Mouse (Mus musculus): ENCODE results near the gene Ifna2.

Gene Ifna2

DNA sequence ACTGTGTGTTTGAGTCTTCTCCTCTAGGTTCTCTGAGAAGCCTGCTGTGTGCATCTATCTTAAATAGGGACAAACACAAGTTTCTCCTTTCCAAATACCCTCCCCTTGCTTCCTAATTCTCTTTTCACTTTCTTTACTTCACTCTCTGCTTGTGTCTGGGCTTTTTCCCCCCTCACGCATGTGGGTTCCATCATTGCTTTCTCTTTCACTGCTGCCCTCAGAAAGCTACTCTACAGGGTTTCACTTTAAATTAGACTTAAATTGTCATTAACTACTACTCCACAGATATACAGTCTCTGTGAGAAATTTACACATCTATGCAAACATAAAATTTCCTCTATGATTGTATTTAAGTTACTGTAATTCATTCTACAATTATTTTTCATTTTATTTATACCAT, at the start of gene Ifna2:
Gene Ifna2 (minus strand): TSS at position 101 of the 400 bp plus-strand sequence.
- DNase-seq (ENCODE audit: inconsistent ontology term) = no peak

DNA sequence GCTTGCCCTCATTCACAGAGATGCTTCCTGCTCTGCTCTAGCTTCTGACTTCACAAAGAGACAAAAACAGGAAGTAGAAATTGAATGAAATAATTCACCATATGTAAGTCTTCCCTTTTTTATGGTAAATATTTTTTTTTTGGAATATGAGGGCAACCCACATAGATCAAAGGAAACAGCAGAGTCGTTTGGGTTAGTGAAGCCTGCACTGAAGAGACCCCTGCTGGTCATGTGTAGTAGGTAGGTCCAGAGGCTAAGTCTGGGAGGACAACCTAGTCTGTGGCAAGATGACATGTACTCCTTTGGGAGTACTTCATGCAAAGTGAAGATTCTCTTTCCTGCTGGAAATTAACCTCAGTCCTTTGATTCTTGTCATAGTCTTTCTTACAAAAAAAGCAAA, 43.6 kb upstream of the Ifna2 start:
- DNase-seq (ENCODE audit: inconsistent ontology term) = peak; percentile 15

DNA sequence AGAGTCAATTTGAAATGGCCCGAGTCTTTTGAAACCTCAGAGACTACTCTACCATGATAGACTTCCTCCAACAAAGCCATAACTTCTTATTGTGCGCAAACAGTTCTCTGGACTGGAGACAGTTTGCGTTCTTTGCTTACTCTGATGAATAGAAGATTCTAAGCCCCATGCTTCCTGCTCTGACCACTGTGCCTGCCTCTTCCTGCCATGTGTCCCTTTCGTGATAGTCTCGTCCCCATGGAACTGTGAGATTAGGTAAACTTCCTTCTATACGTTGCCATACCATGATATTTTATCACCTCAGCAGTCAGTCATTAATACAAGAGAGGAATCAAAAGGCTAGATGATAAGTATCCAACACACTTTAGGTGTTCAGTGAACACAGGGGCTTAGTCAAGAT, 43.0 kb upstream of the Ifna2 start:
- DNase-seq (ENCODE audit: inconsistent ontology term) = no peak

DNA sequence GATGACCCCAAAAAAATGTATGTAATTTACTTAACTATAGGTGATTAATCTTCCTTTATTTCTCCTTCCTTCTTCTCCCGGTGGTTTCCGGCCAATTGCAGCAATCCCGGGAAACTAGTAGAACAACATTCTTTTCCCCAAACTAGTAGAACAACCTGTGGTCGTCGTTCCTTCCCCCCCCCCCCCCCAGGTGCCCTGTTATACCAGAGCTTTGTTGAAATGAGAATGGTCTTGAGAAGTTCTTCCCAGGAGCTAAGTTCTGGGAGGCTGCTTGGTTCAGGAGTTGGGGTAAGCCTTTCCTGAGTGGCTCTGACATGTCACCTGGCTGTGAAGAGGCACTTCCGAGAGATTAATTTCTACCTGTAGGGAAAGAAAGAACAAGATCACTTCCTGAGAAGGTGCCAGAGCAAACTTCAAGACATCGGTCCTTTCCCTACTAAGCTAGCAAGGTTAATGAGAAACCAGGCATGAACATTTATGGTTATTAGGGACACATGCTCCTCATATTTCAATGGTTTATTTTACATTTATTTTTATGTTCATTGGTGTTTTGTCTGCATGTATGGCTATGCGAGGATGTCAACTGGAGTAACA, 39.9 kb upstream of the Ifna2 start:
- no peak for DNase-seq (ENCODE audit: inconsistent ontology term)

DNA sequence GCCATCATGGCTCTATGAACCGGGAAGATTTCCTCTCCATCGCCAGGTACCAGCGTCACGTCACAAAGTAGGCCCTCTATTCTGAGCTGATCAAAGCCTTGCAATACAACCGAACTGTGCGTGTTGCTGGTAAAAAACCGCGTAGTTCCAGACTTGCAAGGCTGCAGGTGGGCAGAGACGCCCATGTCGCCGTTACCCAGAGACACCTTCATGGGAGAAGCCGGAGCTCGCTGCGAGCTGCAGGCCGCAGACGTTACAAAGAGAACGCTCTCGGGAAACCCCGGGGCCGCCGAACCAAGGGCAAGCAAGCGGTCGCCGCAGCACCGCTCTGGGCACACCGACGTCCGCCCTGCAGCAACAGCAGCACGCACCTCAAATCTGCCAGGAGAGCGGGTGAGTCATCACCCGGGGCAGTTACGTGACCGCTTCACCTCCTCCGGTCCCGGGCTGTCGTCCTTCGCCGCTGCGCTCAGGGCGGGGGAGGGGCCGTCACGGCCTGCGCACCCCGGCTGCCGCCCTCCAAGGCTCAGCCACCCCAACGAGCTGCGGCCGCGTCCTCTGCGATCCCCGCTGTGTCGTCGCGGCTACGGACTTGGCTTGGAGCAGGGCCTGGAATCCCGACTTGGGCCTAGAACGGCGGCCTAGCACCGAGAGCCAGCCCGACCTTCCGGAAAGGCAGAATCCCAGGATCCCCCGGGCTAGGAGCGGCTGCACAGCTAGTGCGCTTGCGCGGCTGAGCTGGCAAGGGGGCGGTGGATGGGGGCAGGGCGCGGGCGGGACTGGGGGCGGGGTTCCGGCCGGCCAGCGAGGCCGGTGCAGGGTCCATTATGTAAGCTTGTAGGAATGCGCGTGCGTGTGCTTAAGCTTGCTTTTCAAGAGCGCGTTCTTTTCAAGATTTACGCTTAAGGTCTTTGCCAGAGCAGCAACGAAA, 38.3 kb upstream of the Ifna2 start, which contains the start of the genes Gm26566 and Klhl9:
Gene Gm26566 (plus strand): TSS at position 15 of the 931 bp plus-strand sequence.
Gene Klhl9 (minus strand): TSS at position 675 of the 931 bp plus-strand sequence.
- DNase-seq (ENCODE audit: inconsistent ontology term) = peak; percentile 97

DNA sequence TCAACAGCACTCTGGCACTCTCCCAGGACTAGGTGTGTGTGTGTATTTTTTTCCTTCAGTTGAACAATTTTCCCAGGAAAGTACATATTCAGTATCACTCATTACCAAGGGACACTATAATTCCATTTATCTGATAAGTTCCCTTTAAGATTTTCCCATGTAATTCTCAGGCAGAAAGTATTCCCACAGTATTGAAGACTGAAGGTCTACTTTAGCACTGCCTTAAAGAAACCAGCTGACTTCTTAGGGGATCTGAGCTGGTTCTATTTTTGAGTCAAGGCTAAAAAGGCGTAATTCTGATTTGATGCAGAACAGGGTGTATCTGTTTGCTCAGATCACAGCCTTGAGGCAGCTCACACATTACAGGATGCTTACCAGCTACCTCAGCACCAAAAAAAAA, 35.0 kb upstream of the Ifna2 start:
- no peak for DNase-seq (ENCODE audit: inconsistent ontology term)

DNA sequence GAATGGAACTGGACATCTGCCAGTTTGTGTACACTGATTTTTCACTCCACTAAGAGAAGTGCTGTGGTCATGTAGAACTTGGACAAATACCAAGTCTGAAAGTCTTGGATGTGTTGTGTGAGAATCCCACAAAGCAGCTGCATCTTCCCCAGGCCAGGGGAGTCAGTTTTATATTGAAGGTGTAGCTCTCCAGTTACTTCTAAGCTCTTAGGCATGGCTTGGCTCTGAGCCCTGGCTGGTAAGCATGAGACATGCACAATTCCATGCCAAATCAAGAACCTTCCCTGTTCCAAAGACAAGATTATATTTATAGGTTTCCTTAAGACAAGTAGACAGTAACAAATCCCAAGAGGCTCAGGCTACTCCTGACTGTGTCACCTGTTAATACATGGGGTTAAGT, 31.3 kb upstream of the Ifna2 start:
- peak; percentile 30 for DNase-seq (ENCODE audit: inconsistent ontology term)

DNA sequence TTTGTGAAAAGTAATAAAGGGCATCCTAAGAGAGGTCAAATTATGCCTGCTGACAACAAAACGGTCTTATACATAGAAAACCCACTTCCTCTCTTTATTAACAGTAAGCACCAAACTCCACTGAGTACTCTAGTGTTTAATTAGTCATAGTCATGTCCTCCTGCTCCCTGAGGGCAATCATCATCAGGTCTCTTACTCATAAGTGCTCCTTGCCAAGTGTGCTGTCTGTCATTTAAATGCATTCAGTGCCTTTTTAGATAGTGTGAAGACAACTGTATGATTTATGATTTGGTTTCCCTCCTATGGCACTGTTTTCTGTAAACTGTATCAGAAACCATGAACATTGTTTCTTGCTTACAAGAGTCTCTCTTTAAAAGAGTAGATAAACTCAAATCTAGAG, 30.6 kb upstream of the Ifna2 start:
- peak; percentile 35 for DNase-seq (ENCODE audit: inconsistent ontology term)

DNA sequence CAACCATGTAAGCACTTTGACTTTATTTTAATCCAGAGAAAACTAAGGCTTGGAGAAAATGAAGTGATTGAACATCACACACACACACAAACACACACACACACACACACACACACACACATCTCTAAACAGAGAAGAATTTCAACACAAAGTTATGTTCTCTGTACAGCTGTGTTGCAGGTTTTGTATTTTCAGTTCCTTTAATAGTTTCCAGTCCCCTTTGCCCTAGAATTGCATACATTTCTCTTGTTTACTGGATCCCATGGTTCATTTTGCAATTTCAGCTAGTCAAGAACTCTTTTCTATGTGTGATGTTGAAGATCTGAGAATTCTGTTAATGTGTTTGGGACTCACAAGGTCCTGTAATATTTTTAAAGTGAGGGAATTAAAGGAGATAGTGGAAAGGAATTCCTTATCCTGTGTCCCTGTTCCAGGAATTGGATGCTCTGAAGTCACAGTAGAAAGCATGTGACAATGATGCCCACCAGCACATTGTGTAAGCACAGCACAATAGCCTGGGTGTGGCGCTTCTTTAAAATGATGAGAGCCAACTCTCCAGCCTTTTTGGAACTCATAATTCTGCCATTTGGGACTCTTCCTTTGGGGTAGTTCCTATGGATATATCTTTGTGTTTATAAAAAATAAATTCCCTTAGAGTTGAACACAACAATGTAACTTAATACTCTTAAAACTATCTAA, 23.6 kb upstream of the Ifna2 start:
- no peak for DNase-seq (ENCODE audit: inconsistent ontology term)

DNA sequence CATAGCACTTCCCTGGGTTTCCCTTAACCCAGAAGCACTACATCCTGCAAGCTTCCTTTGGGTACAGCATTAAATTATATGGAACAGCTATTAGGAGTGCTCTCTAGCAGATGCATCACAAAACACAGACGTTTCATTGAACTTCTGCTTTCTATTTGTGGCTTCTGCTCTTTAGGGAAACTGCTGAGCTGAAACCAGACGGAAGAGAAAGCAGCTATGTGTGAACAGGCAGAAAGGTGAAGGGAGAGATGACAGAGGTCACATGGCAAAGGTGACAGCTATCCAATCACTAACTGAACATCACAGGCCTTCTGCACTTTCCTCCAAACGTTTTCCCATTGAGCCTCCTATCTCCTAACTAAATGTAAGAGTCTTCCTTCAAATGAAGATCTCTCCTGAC, 22.2 kb upstream of the Ifna2 start:
- DNase-seq (ENCODE audit: inconsistent ontology term) = no peak

DNA sequence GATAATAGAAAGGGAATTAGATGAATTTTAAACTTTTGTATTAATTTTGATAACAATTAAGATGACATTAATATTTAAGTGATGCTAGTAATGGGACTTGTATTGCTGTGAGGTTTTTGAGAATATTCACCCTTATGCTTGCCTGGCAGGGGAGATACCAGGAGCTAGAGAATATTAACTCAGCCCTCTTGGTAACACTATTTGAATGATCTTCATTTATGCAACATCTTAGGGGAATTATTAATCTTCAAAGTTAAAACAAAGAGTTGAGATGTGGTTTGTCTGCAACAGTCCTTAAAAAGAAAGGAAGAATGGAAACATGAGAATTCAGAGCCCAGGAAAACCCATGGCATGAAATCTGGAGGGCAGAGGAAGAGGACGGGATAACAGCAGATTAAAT, 15.6 kb upstream of the Ifna2 start:
- DNase-seq (ENCODE audit: inconsistent ontology term) = no peak

DNA sequence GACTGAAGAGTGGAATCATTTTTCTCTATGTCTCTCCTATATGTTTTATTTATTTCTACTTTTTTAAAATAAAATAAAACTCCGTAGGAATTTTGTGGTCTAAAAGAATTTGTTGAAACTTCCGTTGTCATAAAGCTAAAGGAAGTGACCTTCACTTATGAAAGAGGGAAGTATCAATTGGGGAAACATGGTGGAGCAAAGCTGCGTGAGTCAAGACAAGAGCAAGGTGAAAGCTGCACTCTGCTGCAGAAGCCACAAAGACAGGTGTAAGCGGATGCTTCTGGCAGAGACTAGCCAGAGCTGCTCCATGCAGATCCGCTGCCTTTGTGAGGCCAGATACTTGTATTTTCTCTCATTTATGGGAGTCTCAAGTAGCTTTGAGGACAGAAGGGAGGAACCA, 15.1 kb upstream of the Ifna2 start:
- no peak for DNase-seq (ENCODE audit: inconsistent ontology term)

DNA sequence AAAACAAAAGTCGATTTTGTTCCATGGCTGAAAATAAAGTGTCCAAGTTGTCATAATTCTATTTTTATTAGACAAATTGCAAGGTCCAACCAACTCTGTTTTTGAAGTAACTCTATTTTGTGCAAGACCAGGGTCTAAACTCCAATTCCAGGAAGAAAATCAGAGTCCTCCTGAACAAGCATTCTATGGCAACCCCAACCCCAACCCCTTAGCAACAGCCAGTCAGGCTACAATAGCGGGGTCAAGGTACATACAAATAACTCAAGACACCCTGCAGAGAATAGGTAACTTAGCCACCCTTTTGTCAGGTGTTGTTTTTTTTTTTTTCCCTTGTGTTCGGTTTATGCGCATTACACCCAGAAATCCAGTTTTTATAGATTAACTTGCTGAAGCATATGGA, 14.0 kb upstream of the Ifna2 start:
- no peak for DNase-seq (ENCODE audit: inconsistent ontology term)

DNA sequence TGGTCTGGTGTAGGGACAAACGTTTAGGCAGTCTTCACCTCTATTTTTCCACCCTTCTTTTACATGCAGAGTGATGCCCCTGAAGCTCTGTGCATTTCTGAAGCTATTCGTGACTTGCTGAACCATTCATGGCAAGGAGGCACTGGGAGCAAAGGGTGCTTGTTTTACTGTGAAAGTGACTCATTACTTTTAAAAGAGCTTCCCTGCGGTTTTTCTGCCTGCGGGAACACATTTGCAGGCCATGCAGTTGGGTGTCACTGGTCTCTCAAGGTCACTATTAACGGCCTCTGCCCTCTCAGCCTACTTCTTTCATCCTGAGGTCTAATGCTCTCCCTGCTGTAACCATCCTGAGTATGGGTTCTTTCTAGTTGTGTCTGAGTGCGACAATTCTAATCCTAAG, 13.4 kb upstream of the Ifna2 start:
- no peak for DNase-seq (ENCODE audit: inconsistent ontology term)

DNA sequence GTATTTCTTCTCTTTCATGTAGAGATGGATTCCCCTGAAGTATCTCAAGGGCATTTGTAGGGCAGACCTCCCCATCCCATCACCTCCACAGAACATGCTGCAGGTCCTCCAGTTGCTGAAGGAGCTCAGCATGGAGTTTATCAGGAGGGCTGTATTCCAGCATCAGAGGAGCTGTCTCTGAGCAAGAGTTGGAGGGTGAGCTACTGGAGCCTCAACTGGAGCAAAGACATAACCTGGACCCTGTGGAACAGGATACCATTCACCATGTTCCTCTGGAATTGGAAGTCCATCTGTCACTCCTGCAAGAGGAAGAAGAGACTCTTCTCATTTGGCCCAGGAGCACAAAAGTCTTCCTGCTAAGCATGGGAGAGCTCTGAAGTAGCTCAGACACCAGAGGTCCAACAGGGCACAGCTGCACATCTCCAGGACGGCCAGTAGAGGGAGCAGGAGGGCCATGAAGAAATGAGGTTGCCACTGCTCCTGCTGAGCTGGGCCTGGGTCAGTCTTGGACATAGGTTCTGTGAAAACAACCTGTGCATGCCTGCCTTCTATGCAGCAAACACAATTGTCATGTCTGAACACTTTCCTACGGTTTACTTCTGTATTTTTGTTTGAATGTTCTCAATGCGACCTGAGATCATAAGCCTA, 12.6 kb upstream of the Ifna2 start:
- DNase-seq (ENCODE audit: inconsistent ontology term) = peak; percentile 38

DNA sequence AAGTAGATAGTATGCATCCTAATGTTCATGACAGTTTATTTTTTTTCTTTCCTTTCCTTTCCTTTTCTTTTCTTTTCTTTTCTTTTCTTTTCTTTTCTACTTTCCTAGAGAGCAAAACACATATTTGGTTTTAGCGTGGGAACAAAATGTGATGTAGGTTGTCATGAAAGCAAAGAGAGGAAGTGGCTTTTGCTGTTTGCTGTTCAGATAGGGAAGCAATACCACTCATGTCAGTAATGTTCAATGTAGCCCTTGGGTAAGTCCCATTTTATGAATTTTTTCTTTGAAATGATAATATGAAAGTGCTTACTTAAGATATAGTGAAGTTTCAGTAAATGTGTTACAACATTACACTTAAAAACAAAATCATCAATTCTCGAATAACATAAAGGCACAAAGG, 9.7 kb upstream of the Ifna2 start:
- no peak for DNase-seq (ENCODE audit: inconsistent ontology term)

DNA sequence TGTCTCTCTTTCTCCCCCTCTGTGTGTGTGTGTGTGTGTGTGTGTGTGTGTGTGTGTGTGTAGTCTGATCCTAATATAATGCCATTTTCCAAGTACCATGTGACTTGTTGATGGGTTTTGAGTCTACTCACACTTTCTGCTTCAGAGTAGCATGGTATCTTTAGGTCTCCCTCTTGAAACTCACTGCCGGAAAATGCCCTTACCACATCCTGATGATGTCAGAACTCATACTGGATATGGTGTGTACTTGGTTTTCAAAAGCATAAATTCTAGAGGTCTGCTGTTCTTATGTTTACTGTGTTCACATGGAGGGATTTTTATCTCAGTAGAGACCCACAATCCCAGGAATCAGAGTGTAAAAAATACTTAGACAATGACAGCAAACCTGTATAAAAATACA, 8.8 kb upstream of the Ifna2 start:
- no peak for DNase-seq (ENCODE audit: inconsistent ontology term)

DNA sequence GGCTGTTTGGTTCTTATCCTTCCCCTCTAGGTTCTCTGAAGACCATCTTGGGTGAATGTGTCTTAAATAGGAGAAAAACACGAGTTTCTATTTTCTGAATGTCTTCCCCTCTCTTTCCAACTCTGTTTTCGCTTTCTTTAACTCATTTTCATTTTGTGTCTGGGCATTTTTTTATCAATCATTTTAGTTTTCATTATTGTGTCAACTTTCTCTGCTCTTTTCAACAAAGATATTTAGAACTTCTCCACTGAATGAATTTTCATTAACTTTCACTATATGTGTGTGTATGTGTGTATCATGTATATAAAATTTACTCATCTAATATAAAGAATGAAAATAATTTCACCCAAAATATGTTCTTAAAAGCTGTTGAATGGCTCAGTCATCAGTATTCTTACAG, 7.5 kb upstream of the Ifna2 start, which contains the start of gene Ifnab:
Gene Ifnab (minus strand): TSS at position 101 of the 400 bp plus-strand sequence.
- DNase-seq (ENCODE audit: inconsistent ontology term) = no peak

DNA sequence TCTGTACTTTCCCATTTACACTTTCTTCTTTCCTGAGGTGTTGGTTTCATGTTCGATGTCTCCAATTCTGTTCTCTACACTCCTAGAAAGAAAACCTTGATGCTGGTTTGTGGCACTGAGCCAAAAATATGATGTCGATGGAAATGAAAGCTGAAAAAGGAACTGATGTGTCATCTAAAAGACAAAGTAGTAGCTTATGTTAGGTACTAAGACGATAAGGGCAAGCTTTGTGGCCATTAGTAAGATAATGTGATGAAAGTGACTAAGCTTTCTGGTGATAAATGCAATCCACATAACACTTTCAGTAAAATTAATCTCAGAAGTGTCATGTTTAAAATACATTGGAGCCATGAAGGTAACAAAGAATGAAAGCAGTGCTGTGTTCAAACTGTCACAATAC, 2.4 kb downstream of the Ifna2 start:
- DNase-seq (ENCODE audit: inconsistent ontology term) = no peak

DNA sequence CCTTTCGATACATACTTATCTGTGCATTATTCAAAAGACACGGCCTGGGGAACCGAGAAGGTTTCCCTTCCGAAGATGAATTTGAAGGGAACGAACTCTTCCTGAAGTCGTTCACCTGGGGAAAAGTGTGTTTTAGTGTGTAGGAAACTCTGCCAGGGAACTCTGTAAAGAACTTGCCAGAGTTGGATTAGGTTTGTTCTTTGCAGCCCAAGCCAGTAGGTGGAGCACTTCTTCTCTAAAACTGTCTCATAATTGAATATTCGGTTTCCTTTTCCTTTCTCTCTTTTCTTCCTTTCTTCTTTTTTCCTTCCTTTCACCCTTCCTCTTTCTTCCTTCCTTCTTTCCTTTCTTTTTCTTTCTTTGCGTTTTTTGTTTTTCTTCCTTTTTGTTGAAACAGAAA, 3.4 kb downstream of the Ifna2 start:
- peak; percentile 6 for DNase-seq (ENCODE audit: inconsistent ontology term)

DNA sequence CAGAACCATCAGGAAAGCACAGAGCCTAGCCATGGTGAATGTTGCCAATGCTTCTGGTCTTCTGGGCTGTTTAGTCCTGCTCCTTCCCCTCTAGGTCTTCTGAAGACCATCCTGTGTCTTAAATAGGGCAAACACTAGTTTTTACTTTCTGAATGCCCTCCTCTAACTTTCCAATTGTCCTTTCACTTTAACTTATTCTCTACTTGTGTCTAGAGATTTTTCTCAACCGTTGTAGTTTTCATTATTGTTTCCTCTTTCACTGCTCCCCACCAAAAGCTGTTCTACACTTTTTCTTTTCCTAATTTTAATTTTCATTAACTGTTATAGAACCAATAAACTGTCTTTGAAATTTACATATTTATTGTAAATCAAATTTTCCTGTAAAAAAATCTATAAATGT, 6.9 kb downstream of the Ifna2 start, which contains the start of gene Ifna16:
Gene Ifna16 (minus strand): TSS at position 101 of the 400 bp plus-strand sequence.
- no peak for DNase-seq (ENCODE audit: inconsistent ontology term)

DNA sequence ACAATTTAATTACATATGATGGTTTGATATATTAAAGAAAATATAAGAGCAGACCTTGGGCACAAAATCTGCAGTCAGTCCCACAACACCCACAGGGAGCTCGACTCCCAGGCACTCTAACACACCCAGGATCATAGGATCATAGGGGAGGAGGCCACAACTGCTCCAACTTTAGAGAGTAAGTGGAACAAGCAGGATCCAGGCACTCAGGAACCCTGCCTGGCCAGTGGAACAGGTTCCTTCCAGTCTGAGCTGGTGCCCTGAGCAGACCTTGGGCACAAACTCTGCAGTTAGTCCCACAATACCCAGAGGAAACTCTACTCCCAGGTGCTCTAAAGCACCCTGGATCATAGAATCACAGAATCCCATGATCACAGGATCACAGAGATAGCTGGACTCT, 28.3 kb downstream of the Ifna2 start:
- no peak for DNase-seq (ENCODE audit: inconsistent ontology term)
